Comparison of ENCODE assay signal across 8 mouse cellular contexts in genomic region chr17:34586796-34587422, GRCm38 (mm10). TPM values are rescaled to one million over a fixed set of nuclear protein-coding genes. Genes with fewer than 3 reads are reported as not detected.
DNase-seq lines count a peak whose midpoint lies in the region; ATAC-seq and TF ChIP-seq lines count a peak whose summit lies in the region.

No protein-coding gene starts in this region.

- H3K9me3 ChIP-seq in forebrain, postnatal 0 days (ENCODE audit: low read length) = no peaks in the 10 kb centered on the region
- no peaks in the 10 kb centered on the region for H3K9me3 ChIP-seq in lung, embryonic 14.5 days (ENCODE audit: low read depth, low read length)
- no peaks in the 10 kb centered on the region for H3K9me3 ChIP-seq in neural tube, embryonic 15.5 days (replicated peaks)

- H3K9ac ChIP-seq in forebrain, postnatal 0 days = peak overlapping the region; percentile 87
- H3K9ac ChIP-seq in lung, embryonic 14.5 days = peak overlapping the region; percentile 91
- peak overlapping the region; percentile 89 for H3K9ac ChIP-seq in neural tube, embryonic 15.5 days (replicated peaks)

- TF ChIP-seq CTCF in forebrain, postnatal 0 days (IDR thresholded peaks at IDR 0.05; ENCODE audit: low read depth) = no peak
- TF ChIP-seq CTCF in lung, embryonic 14.5 days (IDR thresholded peaks at IDR 0.05; ENCODE audit: low read depth) = no peak

- peaks cover 25% of the 10 kb centered on the region for H3K4me1 ChIP-seq in forebrain, postnatal 0 days (ENCODE audit: insufficient read depth)
- H3K4me1 ChIP-seq in lung, embryonic 14.5 days (ENCODE audit: insufficient read depth) = peaks cover 39% of the 10 kb centered on the region
- H3K4me1 ChIP-seq in neural tube, embryonic 15.5 days = peaks cover 49% of the 10 kb centered on the region

- H3K4me3 ChIP-seq in forebrain, postnatal 0 days (ENCODE audit: low read depth, low read length) = peak overlapping the region; percentile 69
- peak overlapping the region; percentile 75 for H3K4me3 ChIP-seq in lung, embryonic 14.5 days (ENCODE audit: low read depth, low read length)
- H3K4me3 ChIP-seq in neural tube, embryonic 15.5 days (replicated peaks) = peak overlapping the region; percentile 76

- no peaks in the 10 kb centered on the region for H3K36me3 ChIP-seq in forebrain, postnatal 0 days (ENCODE audit: insufficient read depth)
- H3K36me3 ChIP-seq in lung, embryonic 14.5 days (ENCODE audit: insufficient read depth) = no peaks in the 10 kb centered on the region
- H3K36me3 ChIP-seq in neural tube, embryonic 15.5 days = no peaks in the 10 kb centered on the region

- peak overlapping the region; percentile 98 for H3K4me2 ChIP-seq in forebrain, postnatal 0 days (ENCODE audit: low read depth)
- peak overlapping the region; percentile 97 for H3K4me2 ChIP-seq in lung, embryonic 14.5 days
- peak overlapping the region; percentile 88 for H3K4me2 ChIP-seq in neural tube, embryonic 15.5 days

- no peaks in the 10 kb centered on the region for H3K27me3 ChIP-seq in forebrain, postnatal 0 days (ENCODE audit: insufficient read depth, low read length)
- no peaks in the 10 kb centered on the region for H3K27me3 ChIP-seq in lung, embryonic 14.5 days (ENCODE audit: insufficient read depth, low read length)
- no peaks in the 10 kb centered on the region for H3K27me3 ChIP-seq in neural tube, embryonic 15.5 days (replicated peaks)

- under 1% methylated on average over 38 of the region's 38 CpGs for WGBS in forebrain, postnatal 0 days
- WGBS in lung, embryonic 14.5 days = under 1% methylated on average over 38 of the region's 38 CpGs
- WGBS in neural tube, embryonic 15.5 days = under 1% methylated on average over 38 of the region's 38 CpGs

- peak overlapping the region; percentile 99 for H3K27ac ChIP-seq in forebrain, postnatal 0 days (ENCODE audit: low read depth, low read length)
- H3K27ac ChIP-seq in lung, embryonic 14.5 days (ENCODE audit: low read depth) = peak overlapping the region; percentile 96
- peak overlapping the region; percentile 100 for H3K27ac ChIP-seq in neural tube, embryonic 15.5 days (replicated peaks)

- peak; percentile 80 for ATAC-seq in forebrain, postnatal 0 days
- peak; percentile 46 to 47; a peak in 3 of 4 replicates for ATAC-seq in hematopoietic stem cell, adult 5-6 weeks (replicated peaks in 1 of 2; ENCODE audit: insufficient read depth in 1 of 2, low FRiP score in 2 of 2, low TSS enrichment in 1 of 2, low read depth in 1 of 2, poor library complexity in 2 of 2, severe bottlenecking in 2 of 2)
- ATAC-seq in lung, embryonic 14.5 days (ENCODE audit: insufficient read depth) = peak; percentile 88
- ATAC-seq in neural tube, embryonic 15.5 days (ENCODE audit: low FRiP score) = peak; percentile 79

- DNase-seq in Muller cell, postnatal 12 days (ENCODE audit: inconsistent ontology term) = peak; percentile 99
- DNase-seq in cerebellum, adult 8-10 months = peak; percentile 86
- peak; percentile 94 for DNase-seq in forebrain, postnatal 0 days
- peak; percentile 94 for DNase-seq in layer of hippocampus, adult 9-11 months
- peak; percentile 96 for DNase-seq in lung, embryonic 14.5 days
- DNase-seq in thymus, adult 18-20 months = peak; percentile 61 to 89

RNA-seq across cellular contexts. Expression of gene Gpsm3, which starts 2.7 kb away (rescaled TPM):
- 1.2 and 2.4 TPM in 2 replicates for total RNA-seq in forebrain, postnatal 0 days (2014; rRNA removed)
- polyA plus RNA-seq in forebrain, postnatal 0 days (2015; fragmentation: Nextera tagmentation; extraction: Ambion mirVana) = 4.2 and 4.6 TPM in 2 replicates
- total RNA-seq in hematopoietic stem cell, adult 5-6 weeks (2017) = 27.3 and 31.2 TPM in 2 replicates
- 13.6 and 14.5 TPM in 2 replicates for polyA plus RNA-seq in lung, embryonic 14.5 days (2014; fragmentation: Nextera tagmentation; extraction: Ambion mirVana)
- 3.8 and 14.5 TPM in 2 replicates for polyA plus RNA-seq in neural tube, embryonic 15.5 days (2015; fragmentation: Nextera tagmentation; extraction: Ambion mirVana)

RNA-seq across cellular contexts. Expression of gene Pbx2, which starts 4.2 kb away (rescaled TPM):
- total RNA-seq in forebrain, postnatal 0 days (2014; rRNA removed) = 56.7 and 75.2 TPM in 2 replicates
- polyA plus RNA-seq in forebrain, postnatal 0 days (2015; fragmentation: Nextera tagmentation; extraction: Ambion mirVana) = 3.9 and 5.9 TPM in 2 replicates
- 33.1 and 51.5 TPM in 2 replicates for total RNA-seq in hematopoietic stem cell, adult 5-6 weeks (2017)
- 10.1 and 10.4 TPM in 2 replicates for polyA plus RNA-seq in lung, embryonic 14.5 days (2014; fragmentation: Nextera tagmentation; extraction: Ambion mirVana)
- polyA plus RNA-seq in neural tube, embryonic 15.5 days (2015; fragmentation: Nextera tagmentation; extraction: Ambion mirVana) = 8.2 and 10.3 TPM in 2 replicates

RNA-seq across cellular contexts. Expression of gene Ager, which starts 10.8 kb away (rescaled TPM):
- 1.8 and 2.8 TPM in 2 replicates for total RNA-seq in forebrain, postnatal 0 days (2014; rRNA removed)
- 0.92 and 1.2 TPM in 2 replicates for polyA plus RNA-seq in forebrain, postnatal 0 days (2015; fragmentation: Nextera tagmentation; extraction: Ambion mirVana)
- 1.5 and 2.4 TPM in 2 replicates for total RNA-seq in hematopoietic stem cell, adult 5-6 weeks (2017)
- polyA plus RNA-seq in lung, embryonic 14.5 days (2014; fragmentation: Nextera tagmentation; extraction: Ambion mirVana) = 64.7 and 74.6 TPM in 2 replicates
- polyA plus RNA-seq in neural tube, embryonic 15.5 days (2015; fragmentation: Nextera tagmentation; extraction: Ambion mirVana) = 1.0 and 1.4 TPM in 2 replicates

RNA-seq across cellular contexts. Expression of gene Rnf5, which starts 16.6 kb away (rescaled TPM):
- 39.0 and 45.3 TPM in 2 replicates for total RNA-seq in forebrain, postnatal 0 days (2014; rRNA removed)
- polyA plus RNA-seq in forebrain, postnatal 0 days (2015; fragmentation: Nextera tagmentation; extraction: Ambion mirVana) = 245 and 252 TPM in 2 replicates
- 6.6 and 18.0 TPM in 2 replicates for total RNA-seq in hematopoietic stem cell, adult 5-6 weeks (2017)
- 78.7 and 84.9 TPM in 2 replicates for polyA plus RNA-seq in lung, embryonic 14.5 days (2014; fragmentation: Nextera tagmentation; extraction: Ambion mirVana)
- polyA plus RNA-seq in neural tube, embryonic 15.5 days (2015; fragmentation: Nextera tagmentation; extraction: Ambion mirVana) = 256 and 280 TPM in 2 replicates

RNA-seq across cellular contexts. Expression of gene Agpat1, which starts 17.2 kb away (rescaled TPM):
- total RNA-seq in forebrain, postnatal 0 days (2014; rRNA removed) = 187 and 217 TPM in 2 replicates
- 88.5 and 104 TPM in 2 replicates for polyA plus RNA-seq in forebrain, postnatal 0 days (2015; fragmentation: Nextera tagmentation; extraction: Ambion mirVana)
- total RNA-seq in hematopoietic stem cell, adult 5-6 weeks (2017) = 21.9 and 22.8 TPM in 2 replicates
- 52.5 and 54.1 TPM in 2 replicates for polyA plus RNA-seq in lung, embryonic 14.5 days (2014; fragmentation: Nextera tagmentation; extraction: Ambion mirVana)
- 109 and 133 TPM in 2 replicates for polyA plus RNA-seq in neural tube, embryonic 15.5 days (2015; fragmentation: Nextera tagmentation; extraction: Ambion mirVana)

Comparison
In these comparisons a context has a peak if more than half of its experiments do, and no peak if none do; other contexts are left out.
1. Peak in every context shown above with its lines: DNase-seq, ATAC-seq, H3K4me3 ChIP-seq and H3K27ac ChIP-seq.
2. RNA of gene Ager, which starts 10.8 kb away (polyA plus RNA-seq): 64.7 to 74.6 TPM in lung, embryonic 14.5 days; 0.92 to 1.2 TPM in forebrain, postnatal 0 days and 1.0 to 1.4 TPM in neural tube, embryonic 15.5 days; every median in the first group is over 10 times any median in the second.